Mouse (Mus musculus): ENCODE results near the gene Apopt1. TPM values are rescaled to one million over a fixed set of nuclear protein-coding genes. Genes with fewer than 3 reads are reported as not detected.

The Apopt1 gene
- total and polyA plus RNA-seq, 2 experiments from 2014 or later = 23.6 to 60.3 TPM

GRCm38 (mm10) chr12:111747421-111747820 is 34.4 kb downstream of the Apopt1 start:
- no peak overlapping the region for H3K4me2 ChIP-seq (ENCODE audit: low read depth, low read length)
- ATAC-seq (no peak), DNase-seq (ENCODE audit: low spot score) (no peak)
- no peak overlapping the region for H3K9ac ChIP-seq (replicated peaks; ENCODE audit: low read length)
- no peak overlapping the region for H3K4me3 ChIP-seq (ENCODE audit: low read length)
- H3K4me1 ChIP-seq (ENCODE audit: insufficient read depth, low read length) = no peaks in the 10 kb centered on the region
- no peaks in the 10 kb centered on the region for H3K27me3 ChIP-seq (ENCODE audit: insufficient read depth, low read length)
- H3K27ac ChIP-seq = no peak overlapping the region
- whole genome bisulfite sequencing = 87% methylated on average over 7 of the region's 7 CpGs
- no peak for TF ChIP-seq CTCF (IDR thresholded peaks at IDR 0.05; ENCODE audit: low read depth)
- H3K9me3 ChIP-seq (ENCODE audit: low read length) = no peaks in the 10 kb centered on the region
- H3K36me3 ChIP-seq (ENCODE audit: insufficient read depth, low read length) = no peaks in the 10 kb centered on the region

DNA sequence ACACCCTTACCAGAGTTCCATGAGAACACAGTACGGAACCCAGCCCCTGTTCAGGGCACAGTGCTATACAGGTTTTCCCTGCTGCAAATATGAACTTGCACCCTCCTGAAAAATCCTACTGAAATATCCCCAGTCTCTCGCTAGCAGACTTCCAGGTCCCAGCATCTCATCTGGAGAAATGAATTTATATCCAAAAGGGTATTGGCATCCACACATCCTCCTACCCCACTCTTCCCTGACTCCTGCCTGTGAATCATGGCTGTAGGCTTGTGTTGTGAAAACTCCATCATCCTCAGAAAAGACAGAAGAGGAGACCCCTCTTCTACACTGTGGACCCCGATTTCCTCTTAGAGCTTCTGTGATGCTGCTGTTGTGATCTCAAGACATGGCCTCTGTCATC is 37.7 kb downstream of the Apopt1 start:
- Histone ChIP-seq H3K27ac (no peak overlapping the region), H3K4me3 (ENCODE audit: low read length) (no peak overlapping the region), H3K27me3 (ENCODE audit: insufficient read depth, low read length) (no peaks in the 10 kb centered on the region), H3K9ac (replicated peaks; ENCODE audit: low read length) (no peak overlapping the region), H3K9me3 (ENCODE audit: low read length) (no peaks in the 10 kb centered on the region), H3K4me2 (ENCODE audit: low read depth, low read length) (no peak overlapping the region), H3K4me1 (ENCODE audit: insufficient read depth, low read length) (no peaks in the 10 kb centered on the region), H3K36me3 (ENCODE audit: insufficient read depth, low read length) (no peaks in the 10 kb centered on the region)
- DNase-seq (ENCODE audit: low spot score) (no peak), ATAC-seq (no peak)
- 94% methylated on average over 3 of the region's 3 CpGs for WGBS
- TF ChIP-seq CTCF (IDR thresholded peaks at IDR 0.05; ENCODE audit: low read depth) = no peak

DNA sequence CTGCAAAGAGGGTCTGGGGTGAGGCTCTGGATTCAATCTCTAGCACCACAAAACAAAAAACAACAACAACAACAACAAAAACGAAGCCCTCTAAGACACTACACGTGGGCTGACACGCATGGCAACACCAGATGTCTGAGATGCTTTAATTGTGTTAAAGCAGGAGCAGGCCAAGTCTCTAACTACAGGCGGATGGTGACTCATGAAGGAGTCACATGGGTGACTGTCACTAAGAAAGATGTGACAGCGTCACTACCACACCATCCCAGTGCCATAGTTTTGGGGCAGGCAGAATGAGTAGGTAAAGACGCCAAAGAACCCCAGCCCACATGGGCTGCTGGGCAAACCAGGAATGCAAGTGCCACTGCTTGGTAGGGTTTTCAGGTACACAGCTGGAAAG is 39.4 kb downstream of the Apopt1 start:
- Histone ChIP-seq H3K4me2 (ENCODE audit: low read depth, low read length) (no peak overlapping the region), H3K9me3 (ENCODE audit: low read length) (no peaks in the 10 kb centered on the region), H3K4me3 (ENCODE audit: low read length) (no peak overlapping the region), H3K9ac (replicated peaks; ENCODE audit: low read length) (no peak overlapping the region), H3K27me3 (ENCODE audit: insufficient read depth, low read length) (no peaks in the 10 kb centered on the region), H3K27ac (no peak overlapping the region), H3K36me3 (ENCODE audit: insufficient read depth, low read length) (no peaks in the 10 kb centered on the region), H3K4me1 (ENCODE audit: insufficient read depth, low read length) (peaks cover under 1% of the 10 kb centered on the region; the same call in 1 of the 2 replicates)
- ATAC-seq = no peak
- DNase-seq (ENCODE audit: low spot score) = no peak
- 85% methylated on average over 6 of the region's 6 CpGs for WGBS
- TF ChIP-seq CTCF (IDR thresholded peaks at IDR 0.05; ENCODE audit: low read depth) = no peak

GRCm38 (mm10) chr12:111753347-111753746 is 40.3 kb downstream of the Apopt1 start:
- no peak overlapping the region for H3K27ac ChIP-seq
- H3K4me3 ChIP-seq (ENCODE audit: low read length) = no peak overlapping the region
- H3K4me1 ChIP-seq (ENCODE audit: insufficient read depth, low read length) = peaks cover 9% of the 10 kb centered on the region; the same call in 1 of the 2 replicates
- H3K36me3 ChIP-seq (ENCODE audit: insufficient read depth, low read length) = no peaks in the 10 kb centered on the region
- ATAC-seq (no peak), DNase-seq (ENCODE audit: low spot score) (no peak)
- no peaks in the 10 kb centered on the region for H3K9me3 ChIP-seq (ENCODE audit: low read length)
- H3K4me2 ChIP-seq (ENCODE audit: low read depth, low read length) = no peak overlapping the region
- no peak overlapping the region for H3K9ac ChIP-seq (replicated peaks; ENCODE audit: low read length)
- 59% methylated on average over 9 of the region's 9 CpGs for WGBS
- H3K27me3 ChIP-seq (ENCODE audit: insufficient read depth, low read length) = no peaks in the 10 kb centered on the region
- TF ChIP-seq CTCF (IDR thresholded peaks at IDR 0.05; ENCODE audit: low read depth) = no peak

- Histone ChIP-seq H3K4me3 (ENCODE audit: low read length) (no peak overlapping the region), H3K4me2 (ENCODE audit: low read depth, low read length) (no peak overlapping the region), H3K27me3 (ENCODE audit: insufficient read depth, low read length) (no peaks in the 10 kb centered on the region), H3K9me3 (ENCODE audit: low read length) (no peaks in the 10 kb centered on the region), H3K9ac (replicated peaks; ENCODE audit: low read length) (no peak overlapping the region), H3K27ac (no peak overlapping the region), H3K4me1 (ENCODE audit: insufficient read depth, low read length) (peaks cover 10% of the 10 kb centered on the region; the same call in 1 of the 2 replicates), H3K36me3 (ENCODE audit: insufficient read depth, low read length) (no peaks in the 10 kb centered on the region)
- ATAC-seq = no peak
- TF ChIP-seq CTCF (IDR thresholded peaks at IDR 0.05; ENCODE audit: low read depth) = no peak
- no peak for DNase-seq (ENCODE audit: low spot score)
These were observed 41.6 kb downstream of the Apopt1 start for GRCm38 (mm10) chr12:111754710-111755109.

- no peak overlapping the region for H3K4me2 ChIP-seq (ENCODE audit: low read depth, low read length)
- H3K4me3 ChIP-seq (ENCODE audit: low read length) = no peak overlapping the region
- ATAC-seq (no peak), DNase-seq (ENCODE audit: low spot score) (no peak)
- no peaks in the 10 kb centered on the region for H3K9me3 ChIP-seq (ENCODE audit: low read length)
- no peak overlapping the region for H3K27ac ChIP-seq
- no peak overlapping the region for H3K9ac ChIP-seq (replicated peaks; ENCODE audit: low read length)
- H3K4me1 ChIP-seq (ENCODE audit: insufficient read depth, low read length) = peaks cover 13% of the 10 kb centered on the region
- WGBS = 64% methylated on average over 2 of the region's 2 CpGs
- no peaks in the 10 kb centered on the region for H3K36me3 ChIP-seq (ENCODE audit: insufficient read depth, low read length)
- TF ChIP-seq CTCF (IDR thresholded peaks at IDR 0.05; ENCODE audit: low read depth) = no peak
- no peaks in the 10 kb centered on the region for H3K27me3 ChIP-seq (ENCODE audit: insufficient read depth, low read length)
These were observed 42.2 kb downstream of the Apopt1 start for GRCm38 (mm10) chr12:111755231-111755630.

DNA sequence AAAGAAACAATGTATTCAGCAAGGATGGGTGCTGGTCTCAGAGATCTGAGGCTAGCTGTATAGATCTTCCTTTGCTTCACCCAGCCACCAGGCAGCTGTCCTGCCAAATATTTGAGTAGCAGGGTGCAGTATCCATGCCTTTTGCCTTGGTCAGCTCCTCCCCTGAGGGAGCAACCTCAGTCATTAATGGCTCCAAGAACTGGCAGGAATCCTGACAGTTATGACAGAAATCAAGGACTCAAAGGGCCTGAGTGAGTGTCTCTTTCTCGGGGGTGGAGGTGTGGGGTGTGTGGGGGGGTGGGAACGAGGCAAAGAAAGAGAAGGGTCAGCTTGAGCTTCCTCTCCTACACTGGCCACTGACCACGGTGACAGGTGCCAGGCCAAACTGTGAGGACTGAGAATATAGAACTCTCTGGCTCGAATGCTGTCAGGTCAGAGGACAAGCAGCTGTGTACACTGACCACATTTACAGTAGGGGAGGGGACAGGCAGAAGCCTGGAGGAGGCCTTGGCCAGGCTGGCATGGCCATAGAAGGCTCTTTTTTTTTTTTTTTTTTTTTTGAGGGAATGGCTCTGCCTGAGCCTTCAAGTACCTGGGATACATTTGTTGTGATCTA is 43.1 kb downstream of the Apopt1 start:
- Histone ChIP-seq H3K9me3 (ENCODE audit: low read length) (no peaks in the 10 kb centered on the region), H3K4me2 (ENCODE audit: low read depth, low read length) (no peak overlapping the region), H3K36me3 (ENCODE audit: insufficient read depth, low read length) (no peaks in the 10 kb centered on the region), H3K27me3 (ENCODE audit: insufficient read depth, low read length) (no peaks in the 10 kb centered on the region), H3K9ac (replicated peaks; ENCODE audit: low read length) (no peak overlapping the region), H3K27ac (no peak overlapping the region), H3K4me3 (ENCODE audit: low read length) (no peak overlapping the region), H3K4me1 (ENCODE audit: insufficient read depth, low read length) (peaks cover 20% of the 10 kb centered on the region)
- DNase-seq (ENCODE audit: low spot score) (no peak), ATAC-seq (no peak)
- TF ChIP-seq CTCF (IDR thresholded peaks at IDR 0.05; ENCODE audit: low read depth) = no peak
- 45% methylated on average over 4 of the region's 4 CpGs for WGBS
